Mouse (Mus musculus) natural killer cell, adult 2 months (primary cell): Measurements from ENCODE around the gene Rpia.

Source experiments
- DNase-seq, 2 experiments: peaks; one replicate each; pipeline ENCODE4 v3.0.0; 2022; ENCODE audit warnings: low spot score in 2 of 2

Rpia gene

GRCm38 (mm10) chr6:70791824-70792535, at the start of gene Rpia:
Rpia (minus strand) TSS chr6:70792232.
- DNase-seq, result peak; percentile 94 to 97

- DNase-seq, result no peak
These were observed 48.2 kb upstream of the Rpia start for GRCm38 (mm10) chr6:70840281-70840680.

- no peak for DNase-seq
These were observed 46.5 kb upstream of the Rpia start for GRCm38 (mm10) chr6:70838532-70838931.

- DNase-seq, result no peak
These were observed 45.3 kb upstream of the Rpia start for GRCm38 (mm10) chr6:70837297-70837696.

GRCm38 (mm10) chr6:70831179-70831839, 39.3 kb upstream of the Rpia start:
- peak in 1 of 2 experiments; percentile 59 for DNase-seq

GRCm38 (mm10) chr6:70830552-70830951, 38.5 kb upstream of the Rpia start:
- no peak for DNase-seq

GRCm38 (mm10) chr6:70829451-70829850, 37.4 kb upstream of the Rpia start:
- DNase-seq, result no peak

GRCm38 (mm10) chr6:70824987-70825337, 32.9 kb upstream of the Rpia start:
- DNase-seq, result no peak

- peak; percentile 86 for DNase-seq
These were observed 32.3 kb upstream of the Rpia start for GRCm38 (mm10) chr6:70824085-70824986.

- peak in 1 of 2 experiments; percentile 69 for DNase-seq
These were observed 31.2 kb upstream of the Rpia start for GRCm38 (mm10) chr6:70823277-70823676.

- DNase-seq, result no peak
These were observed 30.4 kb upstream of the Rpia start for GRCm38 (mm10) chr6:70822386-70822910.

- DNase-seq, result no peak
These were observed 29.5 kb upstream of the Rpia start for GRCm38 (mm10) chr6:70821566-70821965.

GRCm38 (mm10) chr6:70815471-70815870, 23.4 kb upstream of the Rpia start:
- no peak for DNase-seq

- no peak for DNase-seq
These were observed 22.6 kb upstream of the Rpia start for GRCm38 (mm10) chr6:70814629-70814950.

GRCm38 (mm10) chr6:70813921-70814628, 22.0 kb upstream of the Rpia start:
- DNase-seq, result peak; percentile 30 to 95

- DNase-seq, result no peak
These were observed 20.5 kb upstream of the Rpia start for GRCm38 (mm10) chr6:70812526-70812895.

- peak; percentile 72 to 86 for DNase-seq
These were observed 19.8 kb upstream of the Rpia start for GRCm38 (mm10) chr6:70811557-70812525.

- no peak for DNase-seq
These were observed 18.5 kb upstream of the Rpia start for GRCm38 (mm10) chr6:70810524-70810923.

GRCm38 (mm10) chr6:70806514-70806912, 14.5 kb upstream of the Rpia start:
- DNase-seq, result no peak

GRCm38 (mm10) chr6:70805820-70806513, 13.9 kb upstream of the Rpia start:
- peak; percentile 60 to 74 for DNase-seq
